Mouse (Mus musculus) gastrocnemius, adult 8-10 months (tissue): ENCODE data around the gene LTO1. TPM values are rescaled to one million over a fixed set of nuclear protein-coding genes. Genes with fewer than 3 reads are reported as not detected.

Experiments used
- DNase-seq, 2 experiments: peaks; one replicate each; pipeline ENCODE4 v3.0.0; 2022; ENCODE audit warnings: low spot score in 2 of 2
- total RNA-seq, 4 experiments: library from RNA; stranded (reverse); gene quantifications; 2 replicates each; pipeline ENCODE4 v1.2.4; 2022

Gene LTO1
- total RNA-seq, 4 experiments from 2014 or later = 7.8 to 8.9 (median 8.7) TPM

- no peak for DNase-seq
Observed at GRCm38 (mm10) chr7:144939344-144940002, 24.6 kb downstream of the LTO1 start, which contains the start of gene Ccnd1. Gene Ccnd1, minus strand, starts transcription at chr7:144939925.

- DNase-seq = no peak
Observed at GRCm38 (mm10) chr7:144940003-144940571, 25.2 kb downstream of the LTO1 start.

DNA sequence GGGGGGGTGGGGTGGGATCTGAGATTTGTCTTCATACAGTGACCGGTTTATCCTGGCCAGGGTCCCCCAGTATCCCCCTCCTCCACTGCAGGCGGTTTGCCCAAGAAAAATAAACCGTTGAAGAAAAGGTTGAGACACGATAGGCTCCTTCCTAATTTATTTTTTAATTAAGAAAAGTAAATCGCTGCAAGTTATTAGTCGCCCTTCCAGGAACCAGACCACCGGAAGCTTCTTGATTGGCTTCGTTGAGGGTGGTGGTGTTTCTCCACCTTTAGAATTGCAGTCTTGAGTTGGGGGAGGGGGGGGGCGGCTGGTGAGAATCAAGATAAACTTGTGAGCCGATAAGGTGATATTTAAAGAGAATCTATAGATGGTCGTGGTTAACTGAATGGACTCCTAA is 25.7 kb downstream of the LTO1 start:
- no peak for DNase-seq

GRCm38 (mm10) chr7:144941242-144941831 is 26.4 kb downstream of the LTO1 start:
- peak; percentile 39 to 51 for DNase-seq

DNA sequence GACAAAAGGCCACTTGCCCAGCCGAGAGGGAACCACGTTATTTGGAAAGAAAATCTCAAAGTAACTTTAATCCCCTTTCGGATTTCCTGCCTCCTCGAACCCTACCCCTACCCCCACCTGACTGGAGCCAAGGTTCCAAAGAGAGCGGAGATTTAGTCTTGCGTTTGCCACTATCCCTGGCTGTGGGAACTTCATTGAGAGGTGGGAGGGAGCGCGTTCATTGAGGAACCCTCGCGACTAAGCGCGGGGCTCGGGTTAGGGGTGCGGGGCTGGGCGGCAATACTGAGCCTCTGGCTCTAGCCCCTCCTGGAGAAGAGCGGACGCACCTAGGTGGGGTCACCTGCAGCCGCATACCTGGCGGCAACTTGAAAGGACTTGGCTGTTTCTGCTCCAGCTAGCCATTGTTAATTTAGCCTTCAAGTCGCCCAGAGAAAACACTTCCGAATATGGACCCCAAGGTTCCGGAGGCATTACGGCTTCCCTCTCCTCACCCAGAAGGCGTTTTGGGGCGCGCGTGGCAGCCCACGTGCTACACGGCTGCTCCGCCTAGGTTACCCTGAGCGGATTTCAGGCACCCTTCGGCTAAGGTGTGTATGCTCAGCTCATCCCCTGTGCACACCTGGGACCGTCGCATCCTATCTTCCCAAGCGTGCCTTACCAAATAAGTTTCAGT is 27.3 kb downstream of the LTO1 start:
- no peak for DNase-seq

DNA sequence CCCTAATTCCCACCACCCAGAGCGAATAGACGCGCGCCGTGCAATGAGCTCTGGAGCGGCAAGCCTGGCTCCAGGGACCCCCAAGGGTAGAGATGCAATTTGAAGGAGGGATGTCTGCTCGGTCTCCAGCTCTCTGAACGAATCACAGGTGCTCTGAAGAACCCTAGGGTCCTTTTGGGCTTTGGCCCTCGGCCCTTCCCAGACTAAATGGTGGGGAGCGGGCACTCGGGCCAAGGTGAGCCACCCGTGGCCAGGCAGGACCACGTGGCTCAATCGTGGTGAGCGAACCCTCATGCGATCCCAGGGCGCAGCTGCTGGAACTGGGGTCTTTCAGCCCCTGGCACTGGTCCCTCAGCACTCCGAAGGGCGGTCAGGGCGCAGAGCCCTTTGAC is 27.8 kb downstream of the LTO1 start:
- DNase-seq = no peak

DNA sequence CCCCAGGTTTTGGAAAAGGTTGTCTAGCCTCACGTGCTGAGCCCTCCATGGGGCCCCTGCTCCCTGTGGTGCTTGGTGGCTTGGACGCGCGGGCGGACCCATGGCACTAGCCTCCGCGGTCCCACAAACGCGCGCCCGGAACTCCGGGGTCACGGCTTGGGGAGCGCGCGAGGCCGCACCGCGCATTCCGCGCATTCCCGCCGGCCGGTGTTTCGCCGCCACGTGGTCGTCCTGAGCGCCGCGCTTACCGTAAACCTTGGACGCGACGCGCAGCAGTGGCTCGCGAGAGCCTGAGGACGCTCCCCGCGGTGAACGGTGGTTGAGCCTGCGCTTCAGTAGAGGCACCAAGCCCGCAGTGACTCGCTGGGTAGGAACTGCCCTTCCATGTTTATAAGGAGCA is 28.4 kb downstream of the LTO1 start:
- peak in 1 of 2 experiments; percentile 32 for DNase-seq

DNA sequence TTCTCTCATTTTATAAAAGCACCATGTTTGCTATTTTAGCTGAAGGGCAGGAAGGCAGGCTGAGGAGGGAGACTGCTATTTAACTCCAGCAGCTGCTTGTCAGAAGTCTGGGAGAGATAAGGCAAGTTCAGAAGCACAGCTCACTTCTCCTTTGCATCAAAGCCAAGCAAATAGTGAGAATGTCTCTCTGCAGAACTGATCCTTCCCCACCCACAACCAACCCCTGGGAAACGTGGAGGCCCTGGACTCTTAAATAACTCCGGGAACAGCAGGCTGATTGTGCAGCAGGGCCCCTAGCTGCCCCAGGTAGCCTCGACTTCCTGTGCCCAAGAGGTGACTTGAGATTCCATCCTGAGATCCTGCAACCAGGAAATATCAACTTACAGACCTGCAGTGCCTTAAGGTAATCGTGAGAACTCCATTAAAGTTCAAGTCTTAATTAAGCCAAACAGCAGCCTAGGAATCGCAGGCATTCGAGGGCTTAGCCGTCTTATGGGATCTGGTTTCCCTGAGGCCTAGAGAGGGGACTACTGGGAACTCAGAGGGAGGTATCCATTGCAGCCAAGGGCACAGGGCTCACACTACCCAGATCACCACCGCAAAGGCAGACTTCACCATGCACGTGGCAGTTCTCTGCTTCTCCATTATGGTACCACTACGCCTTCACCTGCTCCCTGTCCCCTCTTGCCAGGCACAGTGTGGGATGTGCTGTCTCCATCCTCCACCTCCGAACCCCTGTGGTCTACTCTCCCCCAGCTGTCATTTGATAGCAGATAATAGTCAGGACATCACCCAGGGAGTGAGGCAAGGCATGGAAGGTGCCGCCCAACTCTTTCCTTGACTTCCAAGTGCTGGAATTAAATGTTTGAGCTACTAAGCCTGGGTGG is 43.9 kb downstream of the LTO1 start:
- no peak for DNase-seq

- DNase-seq = no peak
Observed at GRCm38 (mm10) chr7:144963911-144964310, 49.0 kb downstream of the LTO1 start.

DNA sequence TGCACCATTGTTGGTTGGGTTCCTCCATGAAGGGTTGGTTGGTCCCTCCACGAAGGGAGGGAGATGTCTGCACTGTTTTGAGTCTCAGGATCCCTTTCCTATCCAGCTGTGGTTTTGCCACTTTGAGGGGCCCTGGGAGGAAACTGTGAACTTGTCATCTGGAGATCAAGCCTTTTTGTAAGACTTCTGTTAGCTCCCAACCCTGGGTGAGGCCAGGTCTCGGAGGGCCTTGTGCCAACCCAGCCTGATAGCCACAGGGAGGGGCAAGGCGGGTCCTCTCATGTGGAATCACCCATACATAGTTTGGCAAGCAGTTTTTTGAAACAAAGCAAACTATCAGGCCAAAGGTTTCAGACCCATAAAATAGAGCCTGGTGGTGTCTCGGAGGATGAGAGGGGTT is 49.4 kb downstream of the LTO1 start:
- DNase-seq = no peak

- no peak for DNase-seq
Observed at GRCm38 (mm10) chr7:144965893-144966292, 51.0 kb downstream of the LTO1 start.

DNA sequence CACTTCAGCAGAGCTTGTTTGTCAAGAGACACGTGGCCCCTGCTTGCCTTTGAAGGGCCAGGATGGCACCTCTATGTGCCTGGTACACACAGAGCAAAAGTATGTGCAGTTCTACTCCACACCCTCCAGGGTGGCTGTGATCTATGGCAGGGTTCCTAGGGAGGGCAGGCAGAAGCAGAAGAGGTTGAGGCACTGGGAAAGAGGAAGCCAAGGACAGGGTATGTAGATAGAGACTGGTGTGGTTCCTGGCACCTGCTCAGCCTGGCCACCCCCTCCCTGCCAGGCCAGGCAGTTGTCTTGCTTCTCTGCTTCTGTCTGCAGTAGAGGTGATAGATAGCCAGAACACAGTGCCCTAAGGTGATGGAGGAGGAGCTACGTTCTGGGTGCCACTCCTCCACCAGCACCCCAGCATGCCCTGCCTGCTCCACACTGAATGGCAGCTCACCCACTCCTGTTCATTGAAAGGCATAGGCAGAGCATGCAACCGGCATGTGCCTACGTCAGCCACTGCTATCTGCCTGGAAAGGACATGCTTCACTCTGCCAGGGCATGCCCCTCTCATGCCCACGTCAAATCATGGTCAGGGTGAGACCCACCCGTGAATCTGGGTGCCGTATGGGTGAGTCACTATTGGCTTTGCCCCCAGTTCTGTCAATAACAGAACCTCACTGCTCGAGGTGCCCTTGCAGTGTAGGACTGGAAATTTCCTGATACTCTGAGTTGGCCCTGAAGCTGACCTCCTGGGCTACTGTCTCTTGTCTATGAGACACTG is 56.3 kb downstream of the LTO1 start:
- no peak for DNase-seq

- DNase-seq = no peak
Observed at GRCm38 (mm10) chr7:144971769-144972168, 56.9 kb downstream of the LTO1 start.

DNA sequence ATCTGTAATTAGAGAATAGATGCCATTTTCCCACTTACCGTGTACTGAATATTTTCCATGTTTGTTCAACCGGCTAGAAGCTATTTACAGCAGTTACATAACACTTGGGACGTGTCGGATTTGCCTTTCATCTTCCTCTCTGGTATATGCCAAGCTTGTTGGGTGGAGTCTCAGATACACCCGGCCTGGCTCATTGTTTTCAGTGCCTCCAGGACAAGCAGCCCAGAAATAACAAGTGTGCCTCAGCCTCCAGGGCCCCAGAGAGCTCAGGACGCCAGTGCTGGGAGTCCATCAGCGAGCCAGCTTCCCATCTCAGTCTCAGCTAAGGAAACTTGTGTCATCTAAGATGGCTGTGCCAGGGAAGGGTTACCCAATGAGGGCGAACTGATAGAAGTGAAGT is 58.6 kb downstream of the LTO1 start:
- DNase-seq = no peak

DNA sequence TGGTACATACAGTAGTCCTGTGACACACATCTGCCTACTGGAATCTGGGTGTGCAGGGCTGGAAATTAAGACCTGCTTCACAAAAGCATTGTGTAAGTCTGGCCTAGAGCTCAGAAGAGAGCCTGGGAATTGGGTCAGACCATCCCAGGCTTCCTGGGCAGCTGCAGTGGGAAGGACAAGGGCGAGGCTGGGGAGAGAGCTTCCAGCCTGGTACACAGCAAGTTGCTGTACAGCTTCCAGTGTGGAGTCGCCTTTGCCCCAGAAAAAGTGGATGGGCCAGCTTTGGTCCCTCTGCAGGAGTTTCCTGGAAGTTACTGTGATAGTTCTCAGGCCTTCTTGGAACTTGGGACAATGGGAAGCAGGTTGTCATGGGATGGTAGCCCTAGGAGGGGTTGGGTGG is 62.2 kb downstream of the LTO1 start:
- DNase-seq = no peak

GRCm38 (mm10) chr7:144979814-144980213 is 64.9 kb downstream of the LTO1 start:
- DNase-seq = no peak
